Mouse (Mus musculus) forebrain, postnatal 0 days (tissue): ENCODE measurements around the gene 4930563M21Rik. TPM values are rescaled to one million over a fixed set of nuclear protein-coding genes. Genes with fewer than 3 reads are reported as not detected.
A peak's percentile ranks its signal among the peaks of the same experiment; 100 is the strongest.

Experiments
- ATAC-seq: fragments of 200-750 bp; cut with Nextera tagmentation; 2 replicates; pipeline ENCODE4 v1.8.0; 2017; ENCODE audit warnings: mild to moderate bottlenecking, moderate library complexity
- DNase-seq: peaks from one replicate; pipeline ENCODE4 v3.0.0-alpha.2; 2015
- H3K27ac ChIP-seq: fragments of 300-500 bp; sonication (generic); 2 replicates; pipeline ENCODE4 v1.5.1; 2014; ENCODE audit warnings: low read depth, mild to moderate bottlenecking, antibody characterized with exemption, low read length, moderate library complexity, mixed read lengths
- H3K27me3 ChIP-seq: fragments of 300-500 bp; sonication (generic); 2 replicates; pipeline ENCODE4 v1.6.1; 2014; ENCODE audit warnings: mild to moderate bottlenecking, low read length, mixed read lengths; ENCODE audit not compliant: insufficient read depth
- H3K36me3 ChIP-seq: fragments of 300-500 bp; sonication (generic); 2 replicates; pipeline ENCODE4 v1.6.1; 2014; ENCODE audit warnings: mild to moderate bottlenecking, moderate library complexity; ENCODE audit not compliant: insufficient read depth
- H3K4me1 ChIP-seq: fragments of 300-500 bp; sonication (generic); 2 replicates; pipeline ENCODE4 v1.6.1; 2014; ENCODE audit warnings: antibody characterized with exemption; ENCODE audit not compliant: insufficient read depth
- H3K4me2 ChIP-seq: fragments of 300-500 bp; sonication (generic); 2 replicates; pipeline ENCODE4 v1.6.1; 2014; ENCODE audit warnings: low read depth, mild to moderate bottlenecking, moderate library complexity
- H3K4me3 ChIP-seq: fragments of 300-500 bp; sonication (generic); 2 replicates; pipeline ENCODE4 v1.5.1; 2014; ENCODE audit warnings: low read depth, low read length, mixed read lengths
- H3K9ac ChIP-seq: fragments of 300-500 bp; sonication (generic); 2 replicates; pipeline ENCODE4 v1.6.1; 2014; ENCODE audit warnings: mild to moderate bottlenecking
- H3K9me3 ChIP-seq: fragments of 300-500 bp; sonication (generic); 2 replicates; pipeline ENCODE4 v1.6.1; 2016; ENCODE audit warnings: low read length
- CTCF ChIP-seq: sonication (generic); IDR thresholded peaks from 2 replicates; pipeline ENCODE4 v1.5.1; 2016; ENCODE audit warnings: antibody characterized with exemption, control low read depth, low read depth
- WGBS: fragments of 180-500 bp; shearing (Covaris S2); extraction: QIAGEN DNeasy Blood & Tissue Kit; methylation state at CpG from one replicate; pipeline ENCODE4 v1.1.7; 2014; 5-methylcytosine and 5-hydroxymethylcytosine counted together
- polyA plus RNA-seq: library from polyadenylated mRNA; unstranded; fragments of >200 nt; fragmentation: Nextera tagmentation; extraction: Ambion mirVana; gene quantifications from 2 replicates; pipeline ENCODE4 v1.2.1, GENCODE M21; 2015
- total RNA-seq: library from RNA; depleted of rRNA; stranded (reverse); fragments of >200 nt; gene quantifications from 2 replicates; pipeline ENCODE4 v1.2.3, GENCODE M21; 2014; rRNA removed

Gene 4930563M21Rik
- not detected in 2 replicates for total RNA-seq
- not detected in 2 replicates for polyA plus RNA-seq

DNA sequence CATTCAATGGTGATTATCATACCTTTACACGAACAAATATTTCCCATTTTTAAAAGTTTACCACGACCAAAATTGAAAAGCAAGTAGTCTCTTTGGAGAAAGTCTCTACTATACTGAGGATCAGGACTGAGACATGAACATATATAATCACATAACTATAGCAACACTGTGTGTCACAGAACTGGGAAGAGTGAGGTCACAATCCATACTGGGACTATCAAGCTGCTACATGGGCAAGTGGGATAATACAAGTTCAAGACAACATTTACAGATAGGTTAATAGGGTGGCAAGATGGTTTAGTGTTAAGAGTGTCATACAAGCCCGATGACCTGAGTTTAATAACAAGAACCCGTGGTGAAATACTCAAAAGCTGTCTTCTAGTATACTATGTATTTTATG is at the start of gene 4930563M21Rik:
TSS of gene 4930563M21Rik (minus strand) at position 101 of the 400 bp plus-strand sequence.
- 81% methylated on average over 4 of the region's 4 CpGs for WGBS
- H3K9me3 ChIP-seq, result no peaks in the 10 kb centered on the region
- H3K9ac ChIP-seq, result no peak within 1 kb of the TSS
- H3K27ac ChIP-seq, result no peak within 1 kb of the TSS
- no peak within 1 kb of the TSS for H3K4me2 ChIP-seq
- H3K27me3 ChIP-seq, result no peaks in the 10 kb centered on the region
- no peaks in the 10 kb centered on the region for H3K36me3 ChIP-seq
- no peaks in the 10 kb centered on the region for H3K4me1 ChIP-seq
- H3K4me3 ChIP-seq, result no peak within 1 kb of the TSS
- TF ChIP-seq CTCF, result no peak
- DNase-seq (no peak), ATAC-seq (no peak)

DNA sequence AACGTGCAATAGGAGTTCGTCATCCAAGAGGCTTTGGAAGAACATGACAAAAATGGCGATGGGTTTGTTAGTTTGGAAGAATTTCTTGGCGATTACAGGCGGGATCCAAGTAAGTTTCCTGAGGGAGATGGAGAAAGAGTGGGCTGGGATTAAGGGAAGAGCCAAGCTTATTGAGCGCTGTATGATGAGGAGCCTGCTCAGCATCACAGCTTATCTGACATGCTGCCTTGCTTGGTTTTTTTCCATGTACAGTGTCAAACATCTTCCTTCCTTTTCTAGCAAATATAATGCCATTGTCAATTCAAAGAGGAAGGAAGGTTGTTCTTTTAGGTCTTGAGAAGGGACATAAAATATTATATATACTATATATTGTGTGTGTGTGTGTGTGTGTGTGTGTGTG is 45.8 kb upstream of the 4930563M21Rik start:
- no peaks in the 10 kb centered on the region for H3K27me3 ChIP-seq
- TF ChIP-seq CTCF, result no peak
- DNase-seq (no peak), ATAC-seq (no peak)
- no peak overlapping the region for H3K9ac ChIP-seq
- no peak overlapping the region for H3K4me3 ChIP-seq
- H3K36me3 ChIP-seq, result peaks cover 63% of the 10 kb centered on the region
- WGBS, result 92% methylated on average over 6 of the region's 6 CpGs
- H3K27ac ChIP-seq, result no peak overlapping the region
- H3K9me3 ChIP-seq, result no peaks in the 10 kb centered on the region
- H3K4me2 ChIP-seq, result no peak overlapping the region
- H3K4me1 ChIP-seq, result no peaks in the 10 kb centered on the region

DNA sequence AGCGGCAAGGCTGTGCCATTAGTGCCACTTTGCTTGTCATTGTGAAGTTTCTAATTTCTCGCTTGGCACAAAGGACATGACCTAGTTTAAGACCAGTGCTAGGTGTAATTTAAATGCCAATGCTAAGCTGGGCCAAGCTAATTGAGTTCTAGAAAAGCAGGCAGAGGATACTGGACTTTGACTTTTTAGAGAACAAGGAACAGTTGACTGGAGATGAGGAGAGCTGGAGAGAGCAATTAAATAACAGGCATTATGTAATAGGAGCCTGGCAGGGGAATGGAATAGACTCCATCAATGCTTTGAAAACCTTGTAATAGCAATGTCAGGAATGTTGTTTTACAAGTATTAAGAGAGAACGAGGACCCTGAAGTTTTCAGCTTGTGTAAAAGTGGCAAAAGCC is 43.4 kb upstream of the 4930563M21Rik start:
- TF ChIP-seq CTCF, result no peak
- ATAC-seq, result no peak
- H3K27ac ChIP-seq, result no peak overlapping the region

DNA sequence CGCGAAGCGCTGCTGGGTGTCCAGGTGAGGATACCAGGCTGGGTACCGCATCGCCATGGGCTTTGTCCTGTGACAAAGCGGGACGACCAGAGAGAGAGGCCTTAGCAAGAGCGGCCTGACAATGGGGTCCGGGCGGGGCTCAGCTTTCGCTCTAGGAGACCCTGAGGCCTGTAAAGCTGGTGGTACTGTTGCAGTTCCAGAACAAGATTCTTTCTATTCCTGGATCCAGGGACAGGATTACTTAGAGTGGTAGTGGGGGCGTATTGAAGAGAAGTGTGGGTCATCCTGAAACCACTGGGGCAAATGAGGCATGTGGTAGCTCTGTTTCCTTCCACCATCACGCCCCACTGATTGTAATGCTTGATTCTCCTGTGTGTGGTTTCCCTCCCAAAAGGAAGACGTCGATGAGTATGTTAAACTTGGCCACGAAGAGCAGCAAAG is 31.9 kb upstream of the 4930563M21Rik start:
- Histone ChIP-seq H3K27ac (peak overlapping the region; percentile 97), H3K9me3 (no peaks in the 10 kb centered on the region), H3K4me1 (peaks cover 13% of the 10 kb centered on the region), H3K9ac (peak overlapping the region; percentile 98), H3K27me3 (no peaks in the 10 kb centered on the region), H3K36me3 (peaks cover 14% of the 10 kb centered on the region), H3K4me3 (peak overlapping the region; percentile 68), H3K4me2 (peak overlapping the region; percentile 59)
- under 1% methylated on average over 16 of the region's 16 CpGs for WGBS
- TF ChIP-seq CTCF, result no peak
- ATAC-seq (peak; percentile 72), DNase-seq (no peak)

More for the DNA sequence above, 43.4 kb upstream of the 4930563M21Rik start:
- no peak overlapping the region for H3K4me3 ChIP-seq
- H3K27me3 ChIP-seq, result no peaks in the 10 kb centered on the region
- no peak overlapping the region for H3K4me2 ChIP-seq
- no peak overlapping the region for H3K9ac ChIP-seq
- H3K9me3 ChIP-seq, result no peaks in the 10 kb centered on the region
- H3K4me1 ChIP-seq, result no peaks in the 10 kb centered on the region
- peaks cover 49% of the 10 kb centered on the region for H3K36me3 ChIP-seq
- no peak for DNase-seq
- WGBS, result 44% methylated on average over 3 of the region's 3 CpGs

DNA sequence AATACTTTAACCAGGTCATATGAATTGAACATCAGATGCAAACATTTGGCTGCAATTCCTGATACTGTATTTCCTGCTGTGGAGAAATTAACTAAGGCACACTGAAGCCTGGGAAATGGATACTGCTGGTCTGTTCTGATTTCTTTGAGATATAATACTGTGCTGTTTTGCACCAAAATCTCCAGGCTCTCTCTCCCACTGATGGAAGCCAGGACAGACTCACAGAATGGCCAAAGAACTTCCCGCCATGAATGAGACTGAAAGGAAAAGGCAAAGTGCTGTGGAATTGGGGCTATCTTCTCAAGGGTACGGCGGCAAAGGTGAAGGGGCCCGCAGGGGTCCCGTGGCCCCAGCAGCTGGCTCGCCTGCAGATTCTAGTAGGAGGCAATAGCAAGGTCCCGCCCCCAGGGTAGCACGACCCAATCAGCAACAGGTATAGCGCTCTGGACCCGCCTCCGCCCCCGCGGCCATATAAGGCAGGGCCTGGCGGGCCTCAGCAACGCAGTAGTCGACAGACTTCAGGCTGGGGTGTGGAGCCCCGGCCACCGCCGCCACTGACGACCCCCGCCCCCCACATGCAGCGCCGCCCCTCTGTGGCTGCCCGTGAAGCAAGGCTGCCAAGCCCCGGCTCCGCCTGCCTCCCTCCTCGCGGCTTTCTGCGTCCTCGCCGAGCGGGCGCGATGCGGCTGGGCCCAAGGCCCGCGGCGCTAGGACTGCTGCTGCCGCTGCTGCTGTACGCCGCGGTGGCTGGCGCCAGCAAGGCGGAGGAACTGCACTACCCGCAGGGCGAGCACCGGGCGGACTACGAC is 31.2 kb upstream of the 4930563M21Rik start, which contains the start of gene Rcn2:
TSS of gene Rcn2 (plus strand) at position 474 of the 809 bp plus-strand sequence.
- DNase-seq, result peak; percentile 95
- ATAC-seq, result peak; percentile 99
- WGBS, result under 1% methylated on average over 49 of the region's 49 CpGs
- H3K27me3 ChIP-seq, result no peaks in the 10 kb centered on the region
- H3K4me3 ChIP-seq, result peak within 1 kb of the TSS; percentile 68
- H3K9me3 ChIP-seq, result no peaks in the 10 kb centered on the region
- H3K36me3 ChIP-seq, result peaks cover 14% of the 10 kb centered on the region
- peaks cover 13% of the 10 kb centered on the region for H3K4me1 ChIP-seq
- peak within 1 kb of the TSS; percentile 97 for H3K27ac ChIP-seq
- H3K4me2 ChIP-seq, result peak within 1 kb of the TSS; percentile 59
- peak; percentile 48 for TF ChIP-seq CTCF
- peak within 1 kb of the TSS; percentile 98 for H3K9ac ChIP-seq

DNA sequence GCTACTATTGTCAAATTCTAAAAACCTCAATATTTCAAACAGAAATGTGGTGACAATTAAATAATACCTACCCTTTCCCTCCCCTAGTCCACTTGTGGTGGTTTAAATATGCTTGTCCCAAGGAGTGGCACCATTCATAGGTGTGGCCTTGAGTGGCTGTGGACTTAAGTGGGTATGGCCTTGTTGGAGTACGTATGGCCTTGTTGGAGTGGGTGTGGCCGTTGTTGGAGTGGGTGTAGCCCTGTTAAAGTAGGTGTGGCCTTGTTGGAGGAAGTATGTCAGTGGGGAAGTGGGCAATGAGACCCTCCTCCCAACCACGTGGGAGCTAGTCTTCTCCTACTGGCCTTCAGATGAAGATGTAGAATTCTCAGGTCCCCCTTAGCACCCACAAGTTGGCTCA is 21.9 kb upstream of the 4930563M21Rik start:
- Histone ChIP-seq H3K4me1 (no peaks in the 10 kb centered on the region), H3K27me3 (no peaks in the 10 kb centered on the region), H3K36me3 (no peaks in the 10 kb centered on the region), H3K27ac (no peak overlapping the region), H3K4me2 (no peak overlapping the region), H3K9me3 (no peaks in the 10 kb centered on the region), H3K4me3 (no peak overlapping the region), H3K9ac (no peak overlapping the region)
- no peak for TF ChIP-seq CTCF
- WGBS, result 70% methylated on average over 3 of the region's 3 CpGs
- no peak for ATAC-seq
- DNase-seq, result no peak

DNA sequence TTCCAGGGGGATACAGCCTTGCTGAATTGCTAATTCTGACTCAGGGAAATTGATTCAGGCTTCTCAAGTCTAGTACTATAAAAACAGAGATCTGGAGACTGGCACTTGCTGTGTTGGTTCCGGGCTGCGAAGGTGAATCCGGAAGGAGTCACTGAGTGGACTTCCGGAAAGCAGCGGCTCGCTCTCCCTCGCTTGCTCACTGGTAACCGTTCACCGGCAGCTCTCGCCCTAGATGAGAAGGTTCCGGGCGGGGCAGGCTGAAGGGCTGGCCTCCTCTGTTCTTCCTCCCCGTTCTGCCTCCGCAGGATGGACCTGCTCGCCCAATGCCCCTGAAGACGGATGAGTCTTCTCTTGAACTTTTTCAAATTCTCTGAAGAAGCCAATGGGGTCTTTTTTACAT is 16.9 kb upstream of the 4930563M21Rik start:
- H3K4me3 ChIP-seq, result no peak overlapping the region

More for the DNA sequence above, 16.9 kb upstream of the 4930563M21Rik start:
- Histone ChIP-seq H3K9me3 (no peaks in the 10 kb centered on the region), H3K27me3 (no peaks in the 10 kb centered on the region), H3K9ac (no peak overlapping the region), H3K4me1 (no peaks in the 10 kb centered on the region), H3K36me3 (no peaks in the 10 kb centered on the region), H3K4me2 (no peak overlapping the region), H3K27ac (no peak overlapping the region)
- no peak for ATAC-seq
- DNase-seq, result no peak
- 88% methylated on average over 16 of the region's 16 CpGs for WGBS
- no peak for TF ChIP-seq CTCF
